Mouse (Mus musculus) kidney, postnatal 4 days (tissue): ENCODE measurements around the gene Ssc4d.
A peak's percentile ranks its signal among the peaks of the same experiment; 100 is the strongest.

Experiments used
- DNase-seq, 2 experiments: peaks; one replicate each; pipeline ENCODE4 v3.0.0; 2021; ENCODE audit warnings: mixed read lengths in 2 of 2

Ssc4d gene

GRCm38 (mm10) chr5:135974365-135974764, at the start of gene Ssc4d:
Gene Ssc4d, minus strand, starts transcription at chr5:135974531.
- DNase-seq, result peak; percentile 17 to 42

- DNase-seq, result peak in 1 of 2 experiments; percentile 58
These were observed 45.6 kb upstream of the Ssc4d start for GRCm38 (mm10) chr5:136019907-136020306.

- no peak for DNase-seq
These were observed 44.4 kb upstream of the Ssc4d start for GRCm38 (mm10) chr5:136018726-136019125.

GRCm38 (mm10) chr5:136017262-136017661, 42.9 kb upstream of the Ssc4d start:
- no peak for DNase-seq

GRCm38 (mm10) chr5:136016014-136016876, 41.9 kb upstream of the Ssc4d start:
- DNase-seq, result peak; percentile 70 to 79

- peak in 1 of 2 experiments; percentile 37 for DNase-seq
These were observed 41.3 kb upstream of the Ssc4d start for GRCm38 (mm10) chr5:136015586-136015985.

GRCm38 (mm10) chr5:136014877-136015276, 40.5 kb upstream of the Ssc4d start:
- peak; percentile 70 to 81 for DNase-seq

- no peak for DNase-seq
These were observed 33.4 kb upstream of the Ssc4d start for GRCm38 (mm10) chr5:136007745-136008144.

- no peak for DNase-seq
These were observed 30.2 kb upstream of the Ssc4d start for GRCm38 (mm10) chr5:136004537-136004936.

GRCm38 (mm10) chr5:136002751-136003151, 28.4 kb upstream of the Ssc4d start:
- no peak for DNase-seq

- DNase-seq, result no peak
These were observed 28.0 kb upstream of the Ssc4d start for GRCm38 (mm10) chr5:136002325-136002724.

- no peak for DNase-seq
These were observed 26.9 kb upstream of the Ssc4d start for GRCm38 (mm10) chr5:136001222-136001621.

GRCm38 (mm10) chr5:135996162-135996561, 21.8 kb upstream of the Ssc4d start:
- no peak for DNase-seq

GRCm38 (mm10) chr5:135994725-135995687, 20.7 kb upstream of the Ssc4d start, which contains the start of gene Dtx2:
Gene Dtx2, plus strand, starts transcription at chr5:135994800.
- DNase-seq, result peak; percentile 91 to 94

- no peak for DNase-seq
These were observed 20.0 kb upstream of the Ssc4d start for GRCm38 (mm10) chr5:135994335-135994724.

- DNase-seq, result peak in 1 of 2 experiments; percentile 41
These were observed 19.1 kb upstream of the Ssc4d start for GRCm38 (mm10) chr5:135993381-135993965.

- no peak for DNase-seq
These were observed 16.3 kb upstream of the Ssc4d start for GRCm38 (mm10) chr5:135990601-135991000.

GRCm38 (mm10) chr5:135987248-135987647, 12.9 kb upstream of the Ssc4d start:
- DNase-seq, result peak in 1 of 2 experiments; percentile 38

GRCm38 (mm10) chr5:135984546-135985044, 10.3 kb upstream of the Ssc4d start:
- no peak for DNase-seq

GRCm38 (mm10) chr5:135982398-135982797, 8.1 kb upstream of the Ssc4d start:
- DNase-seq, result peak; percentile 75 to 80

- no peak for DNase-seq
These were observed 5.6 kb upstream of the Ssc4d start, which contains the start of gene Zp3 for GRCm38 (mm10) chr5:135979904-135980303. Gene Zp3, plus strand, starts transcription at chr5:135980099.

GRCm38 (mm10) chr5:135979381-135979780, 5.0 kb upstream of the Ssc4d start:
- no peak for DNase-seq
